23 mouse cellular contexts compared by ENCODE assay signal in genomic region chr9:110947900-110948299, GRCm38 (mm10). TPM values are rescaled to one million over a fixed set of nuclear protein-coding genes. Genes with fewer than 3 reads are reported as not detected.
DNase-seq lines count a peak whose midpoint lies in the region; ATAC-seq and TF ChIP-seq lines count a peak whose summit lies in the region.
"Had no signal": no experiment of that assay in that cellular context is flagged by ENCODE, and none has a peak within 500 bp of the region (broad histone marks: within the 10 kb centered on the region; RNA-seq: fewer than 3 reads in every experiment).

No protein-coding gene starts in this region.

- H3K4me1 ChIP-seq in forebrain, embryonic 11.5 days (replicated peaks; ENCODE audit: control insufficient read depth, insufficient read depth, low read length) = peaks cover 12% of the 10 kb centered on the region
- H3K4me1 ChIP-seq in forebrain, embryonic 15.5 days = no peaks in the 10 kb centered on the region; the same call in 1 of the 2 replicates
- peaks cover 14% of the 10 kb centered on the region for H3K4me1 ChIP-seq in testis, adult 2 months (ENCODE audit: control insufficient read depth, insufficient read depth, low read length)
- no peaks in the 10 kb centered on the region for H3K4me1 ChIP-seq in kidney, embryonic 16.5 days (ENCODE audit: insufficient read depth, low read length)

- H3K9ac ChIP-seq in forebrain, embryonic 11.5 days (ENCODE audit: low read length) = no peak overlapping the region
- H3K9ac ChIP-seq in forebrain, embryonic 15.5 days (replicated peaks) = no peak overlapping the region
- no peak overlapping the region for H3K9ac ChIP-seq in kidney, embryonic 16.5 days (replicated peaks; ENCODE audit: low read length)
- H3K9ac ChIP-seq: forebrain, postnatal 0 days; heart, embryonic 13.5 days; hindbrain, embryonic 15.5 days had no signal

- TF ChIP-seq POLR2A in testis, adult 2 months (IDR thresholded peaks at IDR 0.05; ENCODE audit: control insufficient read depth, low read depth, low read length) = no peak

- ATAC-seq in forebrain, embryonic 11.5 days (replicated peaks; ENCODE audit: low FRiP score) = 0 out of 2 replicates have a peak, but pooled peaks have one; percentile 13
- no peak for ATAC-seq in forebrain, embryonic 15.5 days (replicated peaks)
- no peak for ATAC-seq in kidney, embryonic 16.5 days (ENCODE audit: low FRiP score, low TSS enrichment)
- ATAC-seq: forebrain, postnatal 0 days had no signal

- WGBS in forebrain, embryonic 11.5 days = 19% methylated on average over 6 of the region's 6 CpGs
- WGBS in forebrain, embryonic 15.5 days = 28% methylated on average over 6 of the region's 6 CpGs
- 52% methylated on average over 6 of the region's 6 CpGs for whole genome bisulfite sequencing in kidney, embryonic 16.5 days

- no peaks in the 10 kb centered on the region for H3K9me3 ChIP-seq in forebrain, embryonic 11.5 days (ENCODE audit: control insufficient read depth, low read length)
- no peaks in the 10 kb centered on the region for H3K9me3 ChIP-seq in forebrain, embryonic 15.5 days
- H3K9me3 ChIP-seq in kidney, embryonic 16.5 days (ENCODE audit: low read length) = no peaks in the 10 kb centered on the region
- H3K9me3 ChIP-seq: embryonic facial prominence, embryonic 10.5 days; heart, embryonic 13.5 days; hindbrain, embryonic 15.5 days had no signal

- H3K27me3 ChIP-seq in forebrain, embryonic 11.5 days (ENCODE audit: control insufficient read depth, insufficient read depth, low read length) = peaks cover 30% of the 10 kb centered on the region
- H3K27me3 ChIP-seq in forebrain, embryonic 15.5 days = peaks cover 25% of the 10 kb centered on the region
- H3K27me3 ChIP-seq in testis, adult 2 months (ENCODE audit: control insufficient read depth, insufficient read depth, low read length) = no peaks in the 10 kb centered on the region
- peaks cover 58% of the 10 kb centered on the region for H3K27me3 ChIP-seq in kidney, embryonic 16.5 days (ENCODE audit: insufficient read depth, low read length)

- no peak overlapping the region for H3K4me2 ChIP-seq in forebrain, embryonic 11.5 days (ENCODE audit: low read depth, low read length, severe bottlenecking)
- H3K4me2 ChIP-seq in forebrain, embryonic 15.5 days (replicated peaks) = no peak overlapping the region
- H3K4me2 ChIP-seq in kidney, embryonic 16.5 days (replicated peaks; ENCODE audit: low read depth, low read length) = no peak overlapping the region
- H3K4me2 ChIP-seq: heart, embryonic 13.5 days; hindbrain, embryonic 15.5 days had no signal

- H3K36me3 ChIP-seq in forebrain, embryonic 11.5 days (ENCODE audit: control insufficient read depth, insufficient read depth, low read length) = no peaks in the 10 kb centered on the region
- no peaks in the 10 kb centered on the region for H3K36me3 ChIP-seq in forebrain, embryonic 15.5 days
- H3K36me3 ChIP-seq in testis, adult 2 months (ENCODE audit: control insufficient read depth, insufficient read depth, low read length) = no peaks in the 10 kb centered on the region
- no peaks in the 10 kb centered on the region for H3K36me3 ChIP-seq in kidney, embryonic 16.5 days (ENCODE audit: insufficient read depth, low read length)
- H3K36me3 ChIP-seq: embryonic facial prominence, embryonic 10.5 days; heart, embryonic 13.5 days; hindbrain, embryonic 15.5 days had no signal

- peak overlapping the region; percentile 41; the same call in 1 of the 2 replicates for H3K27ac ChIP-seq in forebrain, embryonic 11.5 days (ENCODE audit: low read depth, low read length)
- H3K27ac ChIP-seq in forebrain, embryonic 15.5 days (replicated peaks) = no peak overlapping the region
- peak overlapping the region; percentile 32; the same call in 1 of the 2 replicates for H3K27ac ChIP-seq in testis, adult 2 months (ENCODE audit: control insufficient read depth, insufficient read depth, low read depth, low read length)
- H3K27ac ChIP-seq in kidney, embryonic 16.5 days (ENCODE audit: low read length) = no peak overlapping the region
- H3K27ac ChIP-seq: embryonic facial prominence, embryonic 10.5 days; heart, adult 2 months; heart, embryonic 13.5 days; hindbrain, embryonic 15.5 days had no signal

- no peak for DNase-seq in forebrain, embryonic 11.5 days (ENCODE audit: low spot score)
- DNase-seq in testis, postnatal 14 days (ENCODE audit: low spot score) = no peak
- DNase-seq in WW6 (ENCODE audit: low read depth, low spot score) = peak; percentile 55
- no peak for DNase-seq in yolk sac, embryonic 10.5 days (ENCODE audit: low spot score)
- DNase-seq: adrenal gland, adult 8-10 months; adrenal gland, postnatal 36 days; cerebellum, adult 2 months; cerebellum, postnatal 10 days; forebrain, postnatal 0 days; gastrocnemius, postnatal 14 days; heart, adult 2 months; heart, postnatal 36 days had no signal

- no peak for TF ChIP-seq CTCF in testis, adult 2 months (IDR thresholded peaks at IDR 0.05; ENCODE audit: control insufficient read depth, insufficient read depth, insufficient replicate concordance, low read depth, low read length)

- H3K4me3 ChIP-seq in forebrain, embryonic 11.5 days (ENCODE audit: low read depth, low read length) = no peak overlapping the region
- H3K4me3 ChIP-seq in forebrain, embryonic 15.5 days = no peak overlapping the region
- no peak overlapping the region for H3K4me3 ChIP-seq in testis, adult 2 months (ENCODE audit: control insufficient read depth, low read depth, low read length)
- no peak overlapping the region for H3K4me3 ChIP-seq in kidney, embryonic 16.5 days (ENCODE audit: low read length)
- H3K4me3 ChIP-seq: heart, adult 2 months; heart, embryonic 13.5 days; hindbrain, embryonic 15.5 days had no signal

RNA-seq across cellular contexts. Expression of gene Tdgf1, which starts 1.9 kb away (rescaled TPM):
- not detected in 2 replicates for polyA plus RNA-seq in forebrain, embryonic 11.5 days (2014; fragmentation: Nextera tagmentation; extraction: Ambion mirVana)
- polyA plus RNA-seq in forebrain, embryonic 15.5 days (2015; fragmentation: Nextera tagmentation; extraction: Ambion mirVana) = not detected in 2 replicates
- 0.23 and 0.28 TPM in 2 replicates for polyA plus RNA-seq in testis, adult 2 months (2012; rRNA removed)
- not detected in 2 replicates for polyA plus RNA-seq in kidney, embryonic 16.5 days (2015; fragmentation: Nextera tagmentation; extraction: Ambion mirVana)
- polyA plus RNA-seq: C2C12; embryonic facial prominence, embryonic 10.5 days; heart, adult 2 months; heart, embryonic 13.5 days; heart, postnatal 0 days; hindbrain, embryonic 11.5 days had no signal

RNA-seq across cellular contexts. Expression of gene Lrrc2, which starts 3.4 kb away (rescaled TPM):
- polyA plus RNA-seq in forebrain, embryonic 11.5 days (2014; fragmentation: Nextera tagmentation; extraction: Ambion mirVana) = 0.27 TPM in 1 of 2 replicates, not detected in the other
- 0.13 and 0.36 TPM in 2 replicates for polyA plus RNA-seq in forebrain, embryonic 15.5 days (2015; fragmentation: Nextera tagmentation; extraction: Ambion mirVana)
- polyA plus RNA-seq in testis, adult 2 months (2012; rRNA removed) = 0.23 and 0.25 TPM in 2 replicates
- 0.18 and 0.21 TPM in 2 replicates for polyA plus RNA-seq in kidney, embryonic 16.5 days (2015; fragmentation: Nextera tagmentation; extraction: Ambion mirVana)

RNA-seq across cellular contexts. Expression of gene Fam240a, which starts 31.2 kb away (rescaled TPM):
- not detected in 2 replicates for polyA plus RNA-seq in forebrain, embryonic 11.5 days (2014; fragmentation: Nextera tagmentation; extraction: Ambion mirVana)
- polyA plus RNA-seq in forebrain, embryonic 15.5 days (2015; fragmentation: Nextera tagmentation; extraction: Ambion mirVana) = not detected in 2 replicates
- polyA plus RNA-seq in testis, adult 2 months (2012; rRNA removed) = not detected in 2 replicates
- polyA plus RNA-seq in kidney, embryonic 16.5 days (2015; fragmentation: Nextera tagmentation; extraction: Ambion mirVana) = not detected in 2 replicates
- polyA plus RNA-seq: C2C12; cerebellum, adult 2 months; embryonic facial prominence, embryonic 10.5 days; embryonic facial prominence, embryonic 14.5 days; gonadal fat pad, adult 2 months; heart, adult 2 months; heart, embryonic 13.5 days; heart, postnatal 0 days; hindbrain, embryonic 11.5 days; hindbrain, embryonic 15.5 days had no signal

RNA-seq across cellular contexts. Expression of gene Rtp3, which starts 42.5 kb away (rescaled TPM):
- polyA plus RNA-seq in forebrain, embryonic 11.5 days (2014; fragmentation: Nextera tagmentation; extraction: Ambion mirVana) = not detected in 2 replicates
- polyA plus RNA-seq in forebrain, embryonic 15.5 days (2015; fragmentation: Nextera tagmentation; extraction: Ambion mirVana) = not detected in 2 replicates
- polyA plus RNA-seq in testis, adult 2 months (2012; rRNA removed) = 0.59 and 0.75 TPM in 2 replicates
- 0.44 and 1.2 TPM in 2 replicates for polyA plus RNA-seq in kidney, embryonic 16.5 days (2015; fragmentation: Nextera tagmentation; extraction: Ambion mirVana)
- polyA plus RNA-seq: C2C12; forebrain, postnatal 0 days; hindbrain, embryonic 11.5 days; hindbrain, embryonic 15.5 days had no signal

Comparison
In these comparisons a context has a peak if more than half of its experiments do, and no peak if none do; other contexts are left out.
1. H3K27ac ChIP-seq: peak in forebrain, embryonic 11.5 days (single experiment) and testis, adult 2 months (single experiment); none in forebrain, embryonic 15.5 days (single experiment) and kidney, embryonic 16.5 days (single experiment).